Mouse (Mus musculus): Measurements from ENCODE around the gene Dnajc9. TPM values are rescaled to one million over a fixed set of nuclear protein-coding genes. Genes with fewer than 3 reads are reported as not detected.

The Dnajc9 gene
- polyA plus RNA-seq, 2 experiments from 2014 or later = 100 to 140 TPM

DNA sequence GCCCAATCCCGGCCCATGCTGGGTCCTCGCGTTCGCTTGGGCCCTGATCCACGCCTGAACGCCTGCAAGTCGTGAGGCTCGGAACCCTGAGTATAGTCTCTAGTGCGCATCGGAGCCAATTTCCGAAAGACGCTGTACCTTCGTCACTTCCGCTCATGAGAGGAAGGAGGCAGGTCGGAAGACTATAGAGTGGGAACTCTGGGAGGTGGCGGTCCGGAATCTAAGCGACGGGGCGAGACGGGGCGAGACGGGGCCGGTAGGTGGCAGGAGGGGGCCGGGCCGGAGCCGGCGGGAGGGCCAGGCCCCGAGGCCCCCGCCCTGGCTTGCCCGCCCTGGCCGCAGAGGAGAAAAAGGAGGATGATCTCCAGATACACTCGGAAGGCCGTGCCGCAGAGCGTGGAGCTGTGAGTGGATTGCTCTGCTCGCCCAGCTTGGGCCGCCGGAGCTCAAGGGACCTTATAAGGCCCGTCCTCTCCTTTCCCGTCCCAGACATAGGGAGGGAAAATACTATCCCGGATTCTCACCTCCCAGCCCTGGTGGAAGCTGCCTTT is 40.6 kb downstream of the Dnajc9 start, which contains the start of the genes Ecd and Fam149b:
Gene Ecd (minus strand): TSS at position 131 of the 551 bp plus-strand sequence.
Gene Fam149b (plus strand): TSS at position 172 of the 551 bp plus-strand sequence.
- ATAC-seq = peak; percentile 98

DNA sequence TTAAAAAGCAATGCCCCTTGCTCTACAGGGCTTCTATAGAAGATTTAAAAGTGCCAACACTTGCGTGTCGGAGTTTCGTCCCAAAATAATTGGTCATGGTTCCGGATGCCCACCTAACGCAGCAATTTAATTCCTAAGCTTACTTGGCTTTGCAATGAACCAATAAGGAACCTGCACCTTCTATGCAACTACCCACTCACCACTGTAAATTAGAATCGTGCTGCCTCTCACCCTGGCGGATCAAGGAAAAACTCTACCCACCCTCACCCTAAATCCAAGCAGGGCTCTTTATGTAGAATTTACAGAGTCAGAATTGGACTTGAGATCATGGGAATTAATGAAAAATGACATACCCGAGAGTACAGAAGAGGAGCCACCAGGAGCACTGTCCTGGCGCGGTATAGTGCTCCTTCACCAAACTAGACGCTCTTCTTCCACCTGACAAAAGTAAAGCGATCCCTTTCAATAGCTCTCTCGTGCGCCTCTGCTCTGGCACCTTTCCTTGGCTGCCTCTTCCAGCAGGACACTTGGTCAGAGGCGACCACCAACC is 41.2 kb downstream of the Dnajc9 start:
- peak; percentile 47 for ATAC-seq

DNA sequence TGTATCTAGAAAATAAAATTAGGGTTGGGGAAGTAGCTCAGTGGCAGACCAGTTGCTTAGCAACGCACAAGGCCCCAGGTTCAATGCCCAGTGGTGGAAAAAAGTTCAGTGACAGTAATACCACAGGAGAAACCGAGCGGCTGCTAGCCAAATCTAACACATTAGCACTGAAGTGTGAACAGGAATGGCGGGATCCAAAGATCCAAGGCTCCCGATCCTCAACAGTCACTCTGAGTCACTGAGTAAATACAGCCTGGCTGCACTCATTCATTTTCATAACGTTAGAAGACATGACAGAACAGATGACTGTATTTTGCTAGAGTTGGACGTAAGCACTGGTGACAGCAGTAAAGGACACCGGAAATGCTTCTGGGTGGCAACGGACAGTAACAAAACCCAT is 42.8 kb downstream of the Dnajc9 start:
- ATAC-seq = no peak

GRCm38 (mm10) chr14:20340866-20341265 is 47.8 kb downstream of the Dnajc9 start:
- ATAC-seq = peak; percentile 68

GRCm38 (mm10) chr14:20340149-20340548 is 48.6 kb downstream of the Dnajc9 start:
- peak; percentile 46 for ATAC-seq

GRCm38 (mm10) chr14:20339415-20339814 is 49.3 kb downstream of the Dnajc9 start:
- ATAC-seq = no peak

Other genes with a start within 250 kb of the Dnajc9 start
- 1 to 10 TPM; 3.6 to 4.4 TPM for gene Kcnk5, start 207.1 kb downstream of the Dnajc9 start, polyA plus RNA-seq (2017; shearing (Covaris generic))
- not detected for gene Kcnk16, start 119.7 kb downstream of the Dnajc9 start, polyA plus RNA-seq (2017; shearing (Covaris generic))
- 10 to 100 TPM; 16.2 to 17.6 TPM for gene Nudt13, start 94.2 kb downstream of the Dnajc9 start, polyA plus RNA-seq (2017; shearing (Covaris generic))
- gene Ecd, start 40.8 kb downstream of the Dnajc9 start, polyA plus RNA-seq (2017; shearing (Covaris generic)) = 10 to 100 TPM; 59.5 to 69.5 TPM
- gene Fam149b, start 40.7 kb downstream of the Dnajc9 start, polyA plus RNA-seq (2017; shearing (Covaris generic)) = 10 to 100 TPM; 38.4 to 66.1 TPM
- 100 to 1,000 TPM; 127 to 128 TPM for gene Mrps16, start 4.7 kb upstream of the Dnajc9 start, polyA plus RNA-seq (2017; shearing (Covaris generic))
- not detected for gene Cfap70, start 63.3 kb upstream of the Dnajc9 start, polyA plus RNA-seq (2017; shearing (Covaris generic))
- 10 to 100 TPM; 51.3 to 57.5 TPM for gene Anxa7, start 91.2 kb upstream of the Dnajc9 start, polyA plus RNA-seq (2017; shearing (Covaris generic))
- gene Mss51, start 108.0 kb upstream of the Dnajc9 start, polyA plus RNA-seq (2017; shearing (Covaris generic)) = 1 to 10 TPM in 1 of 2 experiments, under 1 TPM in 1; 0.60 to 2.5 TPM
- gene Ppp3cb, start 157.7 kb upstream of the Dnajc9 start, polyA plus RNA-seq (2017; shearing (Covaris generic)) = 10 to 100 TPM; 29.8 to 47.4 TPM

All from activated CD4-positive, CD25-positive, alpha-beta regulatory T cell, adult 4 months (primary cell).